Mouse (Mus musculus) c-Kit-positive CD71-positive TER-119-negative erythroid progenitor cells, embryonic 14.5 days (primary cell): ENCODE results near the gene Foxi1.
"Not testable (repeated sequence)": the region's sequence is repeated elsewhere in the genome, so short reads cannot be mapped to it uniquely, and the experiment has no call there.

Source experiments
- DNase-seq: peaks from one replicate; pipeline ENCODE4 v3.0.0-alpha.2; 2013; ENCODE audit warnings: low read depth

The Foxi1 gene

DNA sequence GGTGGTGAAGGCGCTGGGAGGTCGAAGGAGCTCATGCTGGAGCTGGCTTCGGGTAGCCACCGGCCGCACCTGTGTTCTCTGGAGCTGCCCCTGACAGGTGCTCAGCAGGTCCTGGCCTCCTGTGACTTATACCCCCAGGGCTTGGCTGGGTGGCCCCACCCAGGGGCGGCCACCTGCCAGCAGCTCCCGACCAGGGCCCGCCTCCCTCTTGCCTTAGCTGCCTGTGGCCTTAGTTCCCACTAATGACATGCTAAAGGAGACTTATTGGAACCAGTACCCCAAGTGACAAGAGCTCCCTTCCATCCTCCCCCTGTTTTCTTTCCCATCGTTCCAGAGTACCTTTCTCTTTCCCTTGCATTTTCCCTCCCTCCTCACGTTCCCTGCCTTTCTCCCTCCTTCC is at the start of gene Foxi1:
Gene Foxi1, minus strand, starts transcription at position 101 of the 400 bp plus-strand sequence.
- DNase-seq = no peak

- DNase-seq = no peak
Measured at GRCm38 (mm10) chr11:34242979-34243378, 35.1 kb upstream of the Foxi1 start.

GRCm38 (mm10) chr11:34240252-34240651 is 32.4 kb upstream of the Foxi1 start:
- DNase-seq = no peak

DNA sequence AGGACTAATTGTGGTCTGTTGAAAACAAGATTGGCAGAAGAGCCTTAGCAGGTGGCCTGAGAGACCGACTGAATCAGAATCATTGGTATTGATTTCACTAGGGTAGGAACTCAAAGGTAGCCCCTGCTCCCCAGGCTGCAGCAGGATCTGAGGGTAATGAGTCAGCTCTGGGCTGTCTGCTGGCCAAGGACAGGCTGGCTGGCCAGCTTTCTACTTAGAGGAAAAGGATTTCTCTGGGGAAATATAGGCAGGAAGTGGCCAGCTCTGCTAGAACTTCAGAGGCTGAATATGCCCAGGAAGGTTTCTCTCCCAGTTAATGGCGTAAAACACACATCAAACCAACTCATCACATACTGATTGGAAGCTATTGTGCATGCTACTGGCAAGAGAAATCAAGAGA is 31.8 kb upstream of the Foxi1 start:
- DNase-seq = no peak

- no peak for DNase-seq
Measured at GRCm38 (mm10) chr11:34236885-34237284, 29.0 kb upstream of the Foxi1 start.

DNA sequence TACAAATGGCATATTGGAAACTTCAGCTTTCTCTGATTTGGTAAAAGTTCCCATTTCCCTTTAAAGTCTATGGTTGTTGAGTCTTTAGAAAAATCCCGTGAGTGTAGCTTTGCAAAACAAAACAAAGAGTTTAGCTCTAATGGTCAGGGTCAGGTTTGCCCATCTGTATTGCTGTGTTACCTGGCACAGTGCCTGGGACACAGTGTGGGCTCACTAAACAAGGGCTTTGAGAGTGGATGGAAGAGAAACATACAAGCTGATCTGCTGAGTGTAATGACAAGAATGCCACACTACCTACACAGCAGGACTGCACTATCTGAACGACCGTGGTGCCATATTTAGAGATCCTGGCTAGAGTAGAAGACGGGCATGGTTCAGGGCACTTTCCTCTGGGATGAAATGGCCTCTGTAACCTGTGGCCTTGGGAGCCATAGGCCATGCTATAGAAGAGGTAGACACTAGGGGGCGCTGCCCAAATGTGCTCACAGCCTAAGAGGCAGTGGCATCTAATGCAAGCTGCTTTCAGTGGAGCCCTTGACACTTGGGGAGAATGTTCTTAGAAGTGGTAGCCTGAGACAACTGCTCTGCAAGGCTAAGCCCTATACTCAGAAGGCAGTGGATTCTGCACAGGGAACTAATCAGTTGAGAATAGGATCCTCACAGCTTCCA is 28.3 kb upstream of the Foxi1 start:
- peak; percentile 40 for DNase-seq

DNA sequence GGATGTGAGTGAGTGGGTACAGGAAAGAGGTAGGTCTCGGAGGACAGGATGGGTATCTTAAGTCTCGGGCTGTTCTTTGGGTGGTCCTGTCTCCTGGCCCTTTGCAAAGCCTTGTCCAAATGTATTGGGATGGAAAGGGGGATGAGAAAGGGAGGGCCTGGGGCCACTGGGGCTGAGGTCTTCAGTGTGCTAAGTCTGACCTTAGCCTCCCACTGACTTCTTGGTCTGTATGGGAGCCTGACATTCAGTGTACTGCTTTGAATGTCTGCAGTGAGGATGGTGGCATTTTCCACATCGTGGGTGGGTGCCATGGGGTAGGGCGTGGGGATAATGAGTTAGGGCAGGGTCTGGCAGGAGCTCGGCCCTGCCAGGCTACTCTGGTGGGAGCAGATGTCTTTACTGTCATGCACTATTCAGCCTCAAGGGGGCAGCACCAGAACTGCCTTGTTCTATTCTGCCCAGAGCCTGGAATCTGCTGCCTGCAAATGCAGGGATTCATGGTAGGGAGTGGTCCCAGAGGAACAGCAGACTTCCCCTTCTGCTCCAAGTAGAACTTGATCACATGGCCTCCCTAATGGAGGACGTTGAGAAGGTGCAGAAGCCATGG is 21.0 kb upstream of the Foxi1 start:
- peak; percentile 31 for DNase-seq

GRCm38 (mm10) chr11:34227180-34227579 is 19.3 kb upstream of the Foxi1 start:
- no peak for DNase-seq

DNA sequence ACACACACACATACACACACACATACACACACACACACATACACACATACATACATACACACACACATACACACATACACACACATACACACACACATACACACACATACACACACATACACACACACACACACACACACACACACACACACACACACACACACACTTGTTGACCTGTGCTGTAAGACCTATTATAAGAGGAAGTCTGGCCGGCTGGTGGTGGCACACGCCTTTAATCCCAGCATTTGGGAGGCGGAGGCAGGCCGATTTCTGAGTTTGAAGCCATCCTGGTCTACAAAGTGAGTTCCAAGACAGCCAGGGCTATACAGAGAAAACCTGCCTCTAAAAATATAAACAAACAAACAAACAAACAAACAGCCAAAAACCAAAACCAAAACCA is 12.7 kb upstream of the Foxi1 start:
- DNase-seq = not testable (repeated sequence)

DNA sequence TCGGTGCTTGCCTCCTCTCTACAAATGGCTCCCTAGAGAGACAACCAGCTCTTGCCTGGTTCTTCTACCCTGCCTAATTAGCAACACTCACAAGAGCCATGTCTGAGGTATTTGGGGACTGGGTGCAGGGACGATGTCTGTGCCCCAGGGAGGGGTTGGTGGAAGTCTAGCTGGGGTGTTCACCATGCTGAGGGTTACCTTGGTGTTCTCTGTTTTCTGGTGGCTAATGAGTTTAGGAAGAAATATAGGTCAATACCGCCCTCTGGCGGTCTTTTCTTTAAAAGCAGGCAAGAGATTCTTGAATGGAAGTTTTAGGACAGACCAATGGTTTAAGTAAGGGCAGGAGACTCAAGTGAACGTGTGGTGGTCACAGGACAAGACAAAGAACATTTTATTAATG is 5.0 kb upstream of the Foxi1 start:
- DNase-seq = peak; percentile 53

- no peak for DNase-seq
Measured at GRCm38 (mm10) chr11:34202769-34203168, 5.1 kb downstream of the Foxi1 start.

- no peak for DNase-seq
Measured at GRCm38 (mm10) chr11:34195142-34195541, 12.7 kb downstream of the Foxi1 start.

DNA sequence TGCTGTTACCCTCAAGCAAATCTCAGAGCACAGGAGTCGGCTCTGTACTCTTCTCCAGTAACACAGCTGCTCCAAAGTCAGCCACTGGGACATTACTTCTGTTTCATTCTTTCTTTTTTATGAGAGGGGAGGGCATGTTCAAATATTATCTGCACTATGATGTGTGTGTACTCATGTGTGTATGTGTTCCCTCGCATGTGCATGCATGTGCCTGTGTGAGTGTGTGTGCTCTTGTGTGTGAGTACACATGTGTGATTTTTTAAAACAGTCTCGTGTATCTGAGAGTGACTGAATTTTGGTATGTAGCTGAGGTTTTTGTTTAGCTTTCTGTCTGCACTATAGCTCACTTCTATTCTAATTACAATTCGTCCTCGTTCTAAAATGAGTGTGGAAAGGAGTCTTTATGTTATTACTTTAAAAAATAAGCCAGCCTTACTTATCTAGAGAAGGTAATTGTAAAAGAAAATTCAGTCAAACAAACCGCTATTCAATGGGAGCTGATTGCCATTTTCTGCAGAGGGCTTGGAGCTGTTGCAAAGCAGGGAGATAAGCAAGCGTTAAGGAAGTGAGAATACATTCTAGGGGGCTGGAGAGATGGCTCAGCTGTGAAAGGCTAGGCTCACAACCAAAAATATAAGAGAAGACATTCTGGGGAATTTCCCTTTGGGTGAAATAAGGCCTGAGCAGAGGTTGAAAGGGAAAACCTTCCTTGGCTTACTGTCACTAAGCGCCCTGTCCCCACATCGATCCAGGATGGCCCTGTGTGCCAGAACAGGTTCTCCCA is 13.5 kb downstream of the Foxi1 start:
- no peak for DNase-seq

DNA sequence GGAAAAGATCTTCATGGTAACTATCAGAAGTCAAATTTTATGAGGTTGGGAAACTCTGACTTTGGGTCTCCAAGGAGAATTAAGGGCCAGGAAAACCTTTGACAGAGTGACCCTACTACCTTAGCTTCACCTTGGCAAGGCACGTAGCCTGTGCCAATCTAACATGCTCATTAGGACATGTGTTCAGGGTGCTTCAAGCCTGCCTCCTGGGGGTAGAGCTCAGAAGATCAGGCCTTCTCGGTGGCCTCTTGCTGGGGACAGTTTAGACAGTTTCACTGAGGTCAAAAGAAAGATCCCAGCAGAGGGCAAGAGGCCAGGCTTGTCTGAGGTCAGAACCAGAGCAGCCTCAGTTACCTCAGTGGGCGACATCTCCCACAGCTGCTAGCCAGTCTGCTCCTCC is 14.2 kb downstream of the Foxi1 start:
- DNase-seq = no peak

GRCm38 (mm10) chr11:34184266-34184665 is 23.6 kb downstream of the Foxi1 start:
- no peak for DNase-seq

- DNase-seq = no peak
Measured at GRCm38 (mm10) chr11:34181214-34182117, 26.4 kb downstream of the Foxi1 start.

GRCm38 (mm10) chr11:34178752-34179151 is 29.1 kb downstream of the Foxi1 start:
- DNase-seq = no peak

- DNase-seq = no peak
Measured at GRCm38 (mm10) chr11:34176371-34176770, 31.5 kb downstream of the Foxi1 start.

DNA sequence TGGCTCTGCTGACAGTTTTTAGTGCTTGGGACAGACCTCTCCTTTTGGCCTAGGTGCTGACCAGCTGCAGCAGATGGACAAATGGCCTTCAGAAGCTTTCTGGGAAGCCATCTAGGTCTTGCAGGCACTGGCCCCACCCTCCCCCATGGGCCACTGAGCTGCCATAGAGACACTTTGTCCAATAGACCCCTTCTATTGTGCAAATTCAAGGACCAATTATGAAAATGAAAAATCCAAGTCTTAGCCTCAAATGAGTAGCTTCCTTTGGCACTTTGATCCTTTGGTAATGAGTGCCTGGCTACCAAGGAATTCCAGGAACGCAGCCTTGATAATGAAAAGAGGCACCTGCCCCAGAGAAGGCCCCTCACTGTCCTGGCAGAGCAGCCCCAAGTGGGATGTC is 36.7 kb downstream of the Foxi1 start:
- DNase-seq = no peak

GRCm38 (mm10) chr11:34169464-34169894 is 38.4 kb downstream of the Foxi1 start:
- DNase-seq = no peak

DNA sequence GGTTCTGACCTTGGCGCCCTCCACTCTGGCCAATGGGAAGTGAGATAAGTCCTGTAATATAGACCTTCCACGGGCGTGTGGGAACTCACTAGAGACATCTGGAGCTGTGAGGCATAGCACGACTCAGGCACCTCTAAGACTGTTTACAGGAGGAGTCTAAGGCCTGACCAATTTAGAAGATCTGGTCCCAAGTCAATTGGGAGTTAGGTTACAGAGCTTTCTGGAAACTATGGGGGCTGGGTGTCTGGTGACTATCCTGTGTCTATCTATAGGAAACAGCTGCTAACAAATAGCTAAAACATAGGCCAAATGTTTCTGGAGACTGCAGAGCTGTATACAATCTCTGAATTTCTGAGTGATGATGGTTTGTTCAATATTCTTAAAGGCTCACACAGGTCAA is 41.5 kb downstream of the Foxi1 start:
- no peak for DNase-seq

DNA sequence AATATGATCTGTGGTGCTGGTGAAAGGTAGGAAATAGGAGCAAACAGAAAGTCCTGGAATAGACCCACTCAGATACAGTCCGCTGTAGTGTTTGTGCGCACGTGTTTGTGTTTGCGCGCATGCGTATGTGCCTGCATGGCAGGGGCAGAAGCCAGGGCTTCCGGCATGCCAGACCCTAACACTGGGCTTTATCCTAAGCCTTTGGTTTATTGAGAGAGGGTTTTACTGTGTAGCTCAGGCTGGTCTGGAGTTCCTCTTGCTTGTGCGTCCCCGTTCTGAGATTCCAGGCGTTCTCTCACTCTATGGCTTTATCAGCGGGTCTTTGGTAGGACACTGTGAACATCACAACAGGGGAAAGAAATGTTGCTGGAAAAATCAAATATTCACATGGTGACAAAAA is 42.6 kb downstream of the Foxi1 start:
- no peak for DNase-seq
